Mouse (Mus musculus) adrenal gland, postnatal 14 days (tissue): Measurements from ENCODE around the gene Gm45234. TPM values are rescaled to one million over a fixed set of nuclear protein-coding genes. Genes with fewer than 3 reads are reported as not detected.
A peak's percentile ranks its signal among the peaks of the same experiment; 100 is the strongest.

Source experiments
- DNase-seq: peaks from one replicate; pipeline ENCODE4 v3.0.0; 2021; ENCODE audit warnings: mixed read lengths
- microRNA-seq, 2 experiments: library from miRNA; unstranded; fragments of <30 nt; microRNA quantifications; one replicate each; pipeline ENCODE4 v1.2.0; 2021
- total RNA-seq: library from RNA; stranded (reverse); gene quantifications from 2 replicates; pipeline ENCODE4 v1.2.3, GENCODE M21; 2021

Gene Gm45234
- total RNA-seq, 1 experiment from 2014 or later = not detected

DNA sequence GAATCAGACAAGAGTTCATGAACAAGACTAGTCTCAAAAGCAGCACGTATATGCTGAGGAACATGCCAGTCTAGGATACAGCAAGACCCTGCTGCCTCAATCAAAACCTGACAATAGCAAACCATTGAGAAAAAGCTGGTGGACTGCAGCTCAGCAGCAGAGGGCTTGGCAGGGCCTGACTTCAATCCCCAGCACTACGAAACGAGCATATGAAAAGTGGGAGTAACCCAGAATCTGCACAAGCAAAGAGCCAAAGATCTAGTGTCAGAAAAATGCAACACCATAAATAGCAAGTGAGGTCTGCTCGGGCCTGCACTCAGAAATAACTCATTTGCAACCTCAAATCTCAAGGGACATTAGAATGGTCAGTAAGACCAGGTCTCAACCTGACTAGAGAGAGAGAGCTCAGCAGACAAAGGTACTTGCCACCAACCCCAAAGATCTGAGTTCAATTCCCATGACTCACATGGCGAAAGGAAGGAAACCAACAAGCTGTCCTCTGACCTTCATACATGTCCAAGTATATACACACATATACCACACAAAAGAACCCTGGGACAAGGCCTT is 49.7 kb downstream of the Gm45234 start:
- DNase-seq = no peak

DNA sequence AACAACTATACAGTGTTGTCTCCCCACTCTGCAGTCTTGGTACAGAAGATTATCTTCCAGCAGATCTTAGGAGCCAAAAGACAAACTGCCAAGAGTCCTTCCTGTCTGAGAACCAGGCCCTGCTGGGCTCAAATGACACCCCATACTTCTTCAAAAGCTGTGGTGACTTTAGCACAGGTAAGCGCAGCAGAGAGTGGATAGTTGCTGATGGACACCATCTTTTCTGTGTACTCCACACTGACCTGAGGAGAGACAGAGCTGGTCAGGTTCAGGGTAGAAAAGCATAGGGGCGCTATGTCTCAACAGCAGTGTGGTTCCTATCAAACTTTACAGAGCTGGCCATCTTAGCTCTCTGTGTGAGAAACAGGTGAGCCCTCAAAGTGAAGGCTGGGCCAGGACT is 51.4 kb downstream of the Gm45234 start:
- DNase-seq = no peak

DNA sequence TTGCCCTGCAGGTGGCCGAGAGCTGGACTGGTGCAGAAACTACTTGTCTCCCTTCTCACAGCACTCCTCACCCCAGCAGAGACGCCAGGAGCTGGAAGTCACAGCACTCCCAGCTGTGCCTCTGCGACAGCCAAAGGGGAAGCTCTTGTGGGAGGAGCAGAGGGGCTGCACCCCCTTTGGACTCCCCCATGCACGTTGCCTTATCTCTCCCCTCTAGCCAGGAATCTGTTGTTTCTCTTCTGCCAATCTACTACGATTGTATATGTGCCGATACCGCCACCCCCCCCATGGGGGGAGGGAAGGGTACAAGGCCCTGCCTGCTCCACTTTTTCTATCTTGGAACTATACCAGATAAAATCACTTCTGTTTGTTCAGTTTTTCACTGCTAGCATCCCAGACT is 52.0 kb downstream of the Gm45234 start:
- no peak for DNase-seq

DNA sequence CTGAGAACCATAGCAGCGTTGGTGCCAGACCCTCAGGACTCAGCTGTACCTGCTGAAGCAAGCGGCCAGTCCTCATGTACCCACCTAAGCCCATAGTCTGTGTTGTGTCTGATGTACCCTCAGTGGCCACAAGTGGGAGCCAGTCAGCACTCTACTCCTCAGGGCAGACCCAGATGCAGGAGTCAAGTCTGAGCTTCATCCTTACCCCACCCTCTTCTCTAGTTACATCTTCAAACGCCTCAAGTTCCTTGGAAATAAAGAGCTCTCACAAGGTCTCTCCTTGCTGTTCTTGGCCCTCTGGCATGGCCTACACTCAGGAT is 53.1 kb downstream of the Gm45234 start:
- peak; percentile 78 for DNase-seq

DNA sequence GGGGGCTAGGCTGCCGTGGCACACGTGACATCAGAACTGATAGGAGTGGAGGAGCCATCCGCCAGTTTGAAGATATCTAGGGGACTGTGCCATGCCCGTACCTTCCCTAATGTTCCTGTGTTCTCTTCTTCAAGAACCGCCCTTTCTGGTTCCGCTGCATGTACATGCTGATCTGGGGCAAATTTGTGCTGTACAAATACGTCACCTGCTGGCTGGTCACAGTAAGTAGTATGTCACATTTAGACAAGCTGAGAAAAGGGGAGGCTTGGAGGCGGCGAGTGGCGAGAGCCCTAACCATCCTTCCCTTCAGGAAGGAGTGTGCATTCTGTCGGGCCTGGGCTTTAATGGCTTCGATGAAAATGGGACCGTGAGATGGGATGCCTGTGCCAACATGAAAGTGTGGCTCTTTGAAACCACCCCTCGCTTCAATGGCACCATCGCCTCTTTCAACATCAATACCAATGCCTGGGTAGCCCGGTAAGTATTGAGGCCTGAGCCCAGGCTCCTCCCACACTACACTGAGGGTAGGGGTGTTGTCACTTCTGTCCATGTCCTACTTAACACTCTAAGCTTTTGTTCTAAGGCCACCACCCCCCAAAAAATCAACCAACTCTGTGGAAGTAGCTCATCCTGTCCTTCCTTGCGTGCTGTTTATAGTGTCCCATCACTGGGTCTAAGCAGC is 53.6 kb downstream of the Gm45234 start:
- DNase-seq = no peak

DNA sequence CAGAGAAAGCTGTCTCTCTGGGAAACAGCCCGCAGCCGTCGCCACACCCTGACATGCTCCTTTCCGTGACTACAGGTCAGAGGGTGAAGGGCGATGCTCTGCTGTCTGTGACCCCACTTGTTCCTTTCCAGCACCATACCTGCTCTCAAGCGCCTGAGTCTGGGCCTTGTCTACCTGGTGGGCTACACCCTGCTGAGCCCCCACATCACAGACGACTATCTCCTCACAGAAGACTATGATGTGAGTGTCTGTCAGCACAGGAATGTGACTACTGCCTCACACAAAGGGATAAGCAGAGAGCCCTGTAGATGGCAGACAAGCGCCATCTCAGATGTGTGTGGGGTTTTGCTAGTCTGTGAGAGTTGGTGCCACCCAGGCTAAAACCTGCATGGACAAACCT is 54.5 kb downstream of the Gm45234 start:
- DNase-seq = peak; percentile 51

DNA sequence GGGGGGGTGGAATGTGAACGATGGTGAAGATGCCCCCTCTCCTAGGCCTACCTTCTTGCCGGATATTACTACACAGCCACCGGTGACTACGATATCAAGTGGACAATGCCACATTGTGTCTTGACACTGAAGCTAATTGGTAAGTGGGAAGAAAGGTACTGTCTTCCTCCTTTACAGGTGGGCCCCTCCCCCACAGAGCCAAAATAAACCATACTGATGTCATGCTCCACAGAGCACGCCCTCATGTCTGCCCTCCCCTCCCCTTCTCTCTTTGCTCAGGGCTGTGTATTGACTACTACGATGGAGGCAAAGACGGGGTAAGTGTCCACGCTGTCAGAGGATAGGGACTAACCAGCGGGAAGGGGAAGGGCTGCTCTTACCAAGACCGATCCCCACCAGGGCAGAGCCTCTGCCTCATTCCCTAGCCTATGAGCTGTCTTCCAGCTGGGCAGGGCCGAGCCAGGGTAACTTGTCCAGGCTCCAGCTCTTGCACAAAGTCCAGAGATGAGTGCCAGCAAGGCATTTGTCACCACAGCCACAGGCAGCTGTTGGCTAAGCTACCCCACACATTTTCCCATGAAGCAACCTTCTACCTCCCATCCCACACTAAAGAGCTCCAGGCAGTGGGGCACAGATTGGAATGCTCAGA is 55.7 kb downstream of the Gm45234 start:
- peak; percentile 91 for DNase-seq

DNA sequence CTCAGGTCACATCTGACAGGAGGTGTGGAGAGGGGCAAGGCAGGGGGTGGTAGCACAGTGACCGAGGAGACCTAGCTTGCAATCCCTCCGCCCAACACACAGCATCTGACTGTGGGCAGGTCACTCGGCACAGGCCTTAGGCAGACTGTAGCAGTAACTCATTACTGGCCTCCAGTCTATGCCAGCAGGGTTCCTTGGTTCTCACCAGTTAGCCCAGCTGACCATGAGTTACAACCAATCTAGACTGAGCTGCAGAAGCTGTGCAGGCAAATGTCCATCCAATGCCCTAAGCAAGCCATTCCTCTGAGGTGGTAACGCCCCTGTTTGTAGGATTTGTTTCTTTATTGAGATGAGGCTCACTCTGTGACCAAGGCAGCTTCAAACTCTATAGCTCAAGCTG is 56.5 kb downstream of the Gm45234 start:
- no peak for DNase-seq

DNA sequence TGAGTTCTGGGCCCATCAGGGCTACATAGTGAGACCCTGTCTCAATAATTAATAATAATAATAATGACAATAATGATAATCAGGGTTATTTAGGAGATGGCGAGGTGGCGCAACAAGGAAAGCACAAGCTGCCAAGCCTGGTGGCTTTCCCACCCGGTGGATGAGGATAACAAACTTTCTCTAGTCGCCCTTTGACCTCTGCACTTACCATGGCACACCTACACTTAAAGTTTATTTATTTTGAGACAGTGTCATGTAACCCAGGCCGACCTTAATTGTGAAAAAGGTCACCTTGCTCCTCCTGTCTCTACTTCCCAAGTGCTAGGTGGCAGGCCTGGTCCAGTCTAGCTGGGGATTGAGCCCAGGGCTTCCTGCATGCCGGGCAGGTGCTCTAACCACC is 57.1 kb downstream of the Gm45234 start:
- DNase-seq = no peak

DNA sequence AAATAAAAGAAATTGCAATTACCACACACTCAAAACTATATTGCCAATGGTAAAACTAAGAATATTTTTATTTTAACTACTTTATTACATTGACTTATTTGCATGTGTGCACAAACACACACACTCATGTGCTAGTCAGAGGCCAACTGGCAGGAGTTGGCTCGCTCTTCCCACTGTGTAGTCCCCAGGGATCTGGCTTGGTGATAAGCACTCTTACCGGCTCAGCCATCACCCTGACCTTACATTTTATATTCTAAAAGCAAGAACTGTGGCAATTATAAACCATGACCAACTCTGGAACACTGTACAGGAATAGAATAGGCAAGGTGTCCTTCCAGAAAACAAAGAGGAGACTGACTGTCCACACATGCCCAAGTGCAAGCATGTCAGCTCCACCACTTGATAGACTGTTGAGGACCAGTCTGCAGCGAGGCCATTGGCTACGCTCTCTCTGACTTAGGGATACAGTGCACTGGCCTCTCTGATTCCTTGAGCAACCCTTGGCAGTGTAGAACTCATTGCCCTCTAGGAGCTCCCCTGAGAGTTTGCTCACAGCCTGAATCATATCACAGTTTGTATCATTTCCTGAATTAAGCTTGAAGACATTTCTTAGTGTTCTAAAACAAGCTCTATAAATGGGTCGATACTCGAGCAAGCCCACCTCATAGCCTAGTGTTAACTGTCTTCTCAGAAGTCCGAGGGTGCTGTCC is 59.2 kb downstream of the Gm45234 start:
- DNase-seq = no peak

DNA sequence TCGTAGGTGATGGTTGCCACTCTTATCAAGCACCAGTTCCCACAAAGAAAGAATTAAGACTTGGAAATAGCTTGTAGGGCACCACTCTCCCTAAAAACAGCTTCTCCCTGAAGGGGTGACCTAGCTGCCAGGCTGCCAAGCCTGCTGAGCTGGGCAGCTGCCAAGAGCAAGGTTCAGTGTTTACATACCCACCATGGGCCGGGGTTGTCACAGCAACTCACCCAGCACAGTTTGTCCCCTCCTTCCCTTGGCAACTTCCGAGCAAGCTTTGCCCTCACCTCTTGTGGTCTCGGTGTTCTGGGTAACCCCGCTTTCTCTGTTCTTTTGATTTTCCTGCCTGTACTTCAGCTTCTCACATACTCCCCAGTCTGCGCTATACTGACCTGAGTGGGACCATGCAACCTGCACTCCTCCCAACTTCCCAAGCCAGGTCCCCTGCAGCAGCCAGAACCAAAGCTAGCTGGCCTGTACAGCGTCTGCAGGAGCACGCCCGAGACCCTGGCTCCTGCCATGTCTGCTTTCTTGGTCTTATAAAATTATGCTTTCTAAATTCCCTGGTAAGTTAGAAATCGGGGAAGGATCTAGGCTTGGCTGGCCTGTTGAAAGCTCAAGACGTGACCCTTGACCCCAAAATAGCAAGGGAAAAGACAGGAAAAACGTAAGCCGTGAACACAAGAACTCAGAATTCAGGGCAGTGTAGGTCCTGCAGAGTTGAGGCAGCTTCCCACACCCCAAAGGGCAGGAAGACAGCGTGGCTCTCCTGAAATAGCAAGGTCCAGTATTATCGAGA is 61.5 kb downstream of the Gm45234 start:
- peak; percentile 81 for DNase-seq

DNA sequence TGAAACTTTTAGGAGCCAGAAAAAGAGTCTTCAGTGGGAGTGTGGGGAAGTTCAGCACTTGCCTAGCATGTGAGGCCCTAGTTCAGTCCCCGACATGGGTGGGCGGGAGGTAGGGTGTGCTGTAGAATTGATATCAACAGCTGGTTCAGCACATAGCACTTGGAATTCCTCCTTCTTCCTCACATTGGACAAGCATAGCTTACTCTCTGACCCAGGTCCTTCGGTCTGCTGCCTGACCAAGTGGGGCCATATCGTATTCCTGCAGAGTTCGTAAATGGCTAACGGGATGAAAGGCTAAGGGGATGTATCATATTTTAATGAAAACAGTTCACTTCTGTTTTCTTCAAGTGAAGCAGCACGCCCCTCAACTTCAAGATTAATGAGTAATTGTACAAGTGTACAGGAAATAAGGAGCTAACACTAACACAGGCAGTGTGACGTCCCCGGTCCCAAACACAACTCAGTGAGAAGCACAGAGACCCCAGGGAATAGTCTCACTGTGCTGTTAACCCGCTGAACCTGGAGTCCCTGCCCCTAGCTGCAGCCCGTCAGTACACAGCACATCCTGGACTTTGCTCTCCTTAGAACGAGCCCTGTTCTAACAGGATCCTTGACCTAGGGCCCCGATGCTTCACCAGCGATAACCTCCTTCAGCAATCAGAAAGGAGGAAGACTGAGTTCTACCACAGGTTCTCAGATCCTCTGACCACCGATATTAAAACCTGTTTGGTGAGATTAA is 62.4 kb downstream of the Gm45234 start:
- DNase-seq = no peak

DNA sequence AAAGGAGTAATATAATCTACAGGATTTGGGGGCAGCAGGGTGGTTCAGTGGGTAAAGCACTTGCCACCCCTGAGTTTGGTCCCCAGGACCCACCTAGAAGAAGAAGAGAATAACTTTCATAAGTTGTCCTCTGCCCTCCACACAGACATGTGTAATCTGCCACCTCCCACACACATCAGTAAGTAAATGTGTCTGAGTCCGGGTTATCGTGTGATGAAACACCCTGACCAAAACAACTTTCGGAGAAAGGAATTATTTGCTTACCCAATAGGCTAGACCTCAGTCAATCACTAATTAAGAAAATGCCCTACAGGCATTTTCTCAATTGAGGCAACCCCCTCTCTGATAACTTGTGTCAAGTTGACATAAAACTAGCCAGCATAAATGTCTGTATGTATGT is 65.3 kb downstream of the Gm45234 start:
- DNase-seq = no peak

Small RNA genes lying within 50 kb of the gene (microRNA-seq; reads per million reads assigned to microRNA genes)
- 4.2 to 13.2 reads per million in 2 experiments for gene Mir141
- 53.3 to 54.0 reads per million in 2 experiments for gene Mir200c

Other genes starting within 250 kb of the Gm45234 start
- gene C1ra, start 243.6 kb downstream of the Gm45234 start, total RNA-seq = 34.4 and 39.6 TPM in 2 replicates
- 51.8 and 66.5 TPM in 2 replicates for gene C1s1, start 213.7 kb downstream of the Gm45234 start, total RNA-seq
- 3.1 and 6.0 TPM in 2 replicates for gene C1rb, start 185.7 kb downstream of the Gm45234 start, total RNA-seq
- gene C1s2, start 119.9 kb downstream of the Gm45234 start, total RNA-seq = 2.7 and 2.9 TPM in 2 replicates
- gene Lpcat3, start 93.0 kb downstream of the Gm45234 start, total RNA-seq = 78.0 and 82.3 TPM in 2 replicates
- gene Emg1, start 43.8 kb downstream of the Gm45234 start, total RNA-seq = 79.7 and 87.9 TPM in 2 replicates
- gene Phb2, start 43.7 kb downstream of the Gm45234 start, total RNA-seq = 392 and 412 TPM in 2 replicates
- gene Ptpn6, start 17.3 kb downstream of the Gm45234 start, total RNA-seq = 7.3 and 23.1 TPM in 2 replicates
- gene Grcc10, start 14.6 kb downstream of the Gm45234 start, total RNA-seq = 338 and 346 TPM in 2 replicates
- 70.3 and 84.6 TPM in 2 replicates for gene Atn1, start 503 bp upstream of the Gm45234 start, total RNA-seq
- 13.0 and 18.9 TPM in 2 replicates for gene Eno2, start 13.7 kb upstream of the Gm45234 start, total RNA-seq
- not detected in 2 replicates for gene Lrrc23, start 23.7 kb upstream of the Gm45234 start, total RNA-seq
- gene Spsb2, start 52.6 kb upstream of the Gm45234 start, total RNA-seq = 13.0 and 14.6 TPM in 2 replicates
- gene Tpi1, start 58.3 kb upstream of the Gm45234 start, total RNA-seq = 425 and 436 TPM in 2 replicates
- gene Usp5, start 73.5 kb upstream of the Gm45234 start, total RNA-seq = 83.2 and 103 TPM in 2 replicates
- 22.2 and 26.1 TPM in 2 replicates for gene Cdca3, start 73.5 kb upstream of the Gm45234 start, total RNA-seq
- gene Gnb3, start 84.3 kb upstream of the Gm45234 start, total RNA-seq = 9.4 and 9.5 TPM in 2 replicates
- 21.4 and 26.1 TPM in 2 replicates for gene P3h3, start 101.7 kb upstream of the Gm45234 start, total RNA-seq
- gene Gpr162, start 108.0 kb upstream of the Gm45234 start, total RNA-seq = 1.6 and 2.3 TPM in 2 replicates
- 1.4 and 13.0 TPM in 2 replicates for gene Cd4, start 132.2 kb upstream of the Gm45234 start, total RNA-seq
- gene Lag3, start 155.7 kb upstream of the Gm45234 start, total RNA-seq = 1.5 and 2.5 TPM in 2 replicates
- gene Ptms, start 164.1 kb upstream of the Gm45234 start, total RNA-seq = 917 and 925 TPM in 2 replicates
- 274 and 276 TPM in 2 replicates for gene Mlf2, start 175.4 kb upstream of the Gm45234 start, total RNA-seq
- gene Cops7a, start 209.5 kb upstream of the Gm45234 start, total RNA-seq = 117 and 122 TPM in 2 replicates
- gene Pianp, start 240.7 kb upstream of the Gm45234 start, total RNA-seq = 4.8 and 5.4 TPM in 2 replicates